Mouse (Mus musculus) heart, embryonic 11.5 days (tissue): ENCODE measurements around the gene Gm21985. TPM values are rescaled to one million over a fixed set of nuclear protein-coding genes. Genes with fewer than 3 reads are reported as not detected.
A peak's percentile ranks its signal among the peaks of the same experiment; 100 is the strongest.

Experiments used
- ATAC-seq: fragments of 200-750 bp; cut with Nextera tagmentation; replicated peaks from 2 replicates; pipeline ENCODE4 v1.8.0; 2017; ENCODE audit warnings: moderate library complexity; ENCODE audit not compliant: insufficient number of reproducible peaks, low FRiP score, low TSS enrichment
- H3K27ac ChIP-seq: fragments of 300-500 bp; sonication (generic); 2 replicates; pipeline ENCODE4 v1.5.1; 2014; ENCODE audit warnings: mild to moderate bottlenecking, low read depth, low read length
- H3K27me3 ChIP-seq: fragments of 300-500 bp; sonication (generic); 2 replicates; pipeline ENCODE4 v1.6.1; 2014; ENCODE audit warnings: mild to moderate bottlenecking, low read length, mixed read lengths; ENCODE audit not compliant: control insufficient read depth, insufficient read depth
- H3K36me3 ChIP-seq: fragments of 300-500 bp; sonication (generic); 2 replicates; pipeline ENCODE4 v1.6.1; 2014; ENCODE audit warnings: mild to moderate bottlenecking, low read length, moderate library complexity, mixed read lengths; ENCODE audit not compliant: control insufficient read depth, insufficient read depth
- H3K4me1 ChIP-seq: fragments of 300-500 bp; sonication (generic); 2 replicates; pipeline ENCODE4 v1.6.1; 2014; ENCODE audit warnings: low read length; ENCODE audit not compliant: control insufficient read depth, insufficient read depth
- H3K4me2 ChIP-seq: fragments of 300-500 bp; sonication (generic); 2 replicates; pipeline ENCODE4 v1.6.1; 2014; ENCODE audit warnings: mild to moderate bottlenecking, moderate library complexity
- H3K4me3 ChIP-seq: fragments of 300-500 bp; sonication (generic); 2 replicates; pipeline ENCODE4 v1.5.1; 2014; ENCODE audit warnings: low read depth, low read length
- H3K9ac ChIP-seq: fragments of 300-500 bp; sonication (generic); 2 replicates; pipeline ENCODE4 v1.6.1; 2014; ENCODE audit warnings: mild to moderate bottlenecking, low read depth, low read length, moderate library complexity
- H3K9me3 ChIP-seq: fragments of 300-500 bp; sonication (generic); replicated peaks from 2 replicates; pipeline ENCODE4 v1.6.1; 2016; ENCODE audit warnings: low read length; ENCODE audit not compliant: control insufficient read depth
- WGBS: fragments of 180-500 bp; shearing (Covaris S2); extraction: QIAGEN DNeasy Blood & Tissue Kit; methylation state at CpG from one replicate; pipeline ENCODE4 v1.1.7; 2014; ENCODE audit not compliant: insufficient replicate concordance; 5-methylcytosine and 5-hydroxymethylcytosine counted together
- polyA plus RNA-seq: library from polyadenylated mRNA; unstranded; fragments of >200 nt; fragmentation: Nextera tagmentation; extraction: Ambion mirVana; gene quantifications from 2 replicates; pipeline ENCODE4 v1.2.1, GENCODE M21; 2014

The Gm21985 gene
- polyA plus RNA-seq, 1 experiment from 2014 or later, result 0.06 TPM

- 1% methylated on average over 23 of the region's 28 CpGs for WGBS
- peak; percentile 37 for ATAC-seq
These were observed 26.0 kb upstream of the Gm21985 start for GRCm38 (mm10) chr2:112239935-112240721.

GRCm38 (mm10) chr2:112241787-112242186 lies 24.3 kb upstream of the Gm21985 start:
- no peak for ATAC-seq
- Histone ChIP-seq H3K9ac (no peak overlapping the region), H3K4me2 (no peak overlapping the region), H3K27me3 (no peaks in the 10 kb centered on the region), H3K36me3 (no peaks in the 10 kb centered on the region), H3K27ac (no peak overlapping the region), H3K4me3 (no peak overlapping the region), H3K9me3 (no peaks in the 10 kb centered on the region), H3K4me1 (0 out of 2 replicates have a peak, but pooled peaks cover 6% of the 10 kb centered on the region)
- 73% methylated on average over 14 of the region's 14 CpGs for WGBS

More at GRCm38 (mm10) chr2:112239935-112240721, 26.0 kb upstream of the Gm21985 start:
- Histone ChIP-seq H3K27ac (peak overlapping the region; percentile 89), H3K4me3 (peak overlapping the region; percentile 82), H3K4me2 (peak overlapping the region; percentile 96), H3K9ac (peak overlapping the region; percentile 87), H3K9me3 (no peaks in the 10 kb centered on the region), H3K36me3 (no peaks in the 10 kb centered on the region), H3K4me1 (0 out of 2 replicates have a peak, but pooled peaks cover 6% of the 10 kb centered on the region), H3K27me3 (no peaks in the 10 kb centered on the region)

DNA sequence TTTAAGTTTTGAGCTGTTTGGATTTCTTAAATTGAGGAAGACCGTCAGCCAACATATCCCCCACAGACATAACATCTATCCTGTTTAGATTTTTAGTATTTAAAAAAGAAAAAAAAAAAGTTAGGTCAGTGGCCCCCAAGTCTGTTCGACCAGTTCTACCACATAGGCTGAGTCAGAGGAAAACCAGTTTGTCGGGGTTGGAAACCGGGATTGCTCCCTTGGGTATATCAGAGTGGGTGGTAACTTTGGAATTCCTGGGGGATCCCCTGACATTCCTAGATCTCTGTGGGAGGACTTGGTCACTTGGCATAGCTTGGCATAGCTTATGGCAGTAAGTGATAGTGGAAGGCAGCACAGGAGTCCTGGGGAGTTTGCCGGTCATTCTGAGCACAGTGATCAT lies 20.8 kb upstream of the Gm21985 start:
- Histone ChIP-seq H3K27ac (no peak overlapping the region), H3K4me3 (no peak overlapping the region), H3K27me3 (no peaks in the 10 kb centered on the region), H3K4me1 (0 out of 2 replicates have a peak, but pooled peaks cover 6% of the 10 kb centered on the region), H3K4me2 (no peak overlapping the region), H3K36me3 (no peaks in the 10 kb centered on the region), H3K9me3 (no peaks in the 10 kb centered on the region), H3K9ac (no peak overlapping the region)
- WGBS, result 79% methylated on average over 5 of the region's 5 CpGs
- no peak for ATAC-seq

- H3K9me3 ChIP-seq, result no peaks in the 10 kb centered on the region
- H3K4me2 ChIP-seq, result no peak overlapping the region
- H3K36me3 ChIP-seq, result no peaks in the 10 kb centered on the region
- no peaks in the 10 kb centered on the region for H3K27me3 ChIP-seq
- H3K9ac ChIP-seq, result no peak overlapping the region
- no peak for ATAC-seq
- 86% methylated on average over 6 of the region's 6 CpGs for WGBS
- no peak overlapping the region for H3K4me3 ChIP-seq
- no peak overlapping the region for H3K27ac ChIP-seq
- no peaks in the 10 kb centered on the region for H3K4me1 ChIP-seq
These were observed 19.9 kb upstream of the Gm21985 start for GRCm38 (mm10) chr2:112246193-112246592.

GRCm38 (mm10) chr2:112247323-112247722 lies 18.8 kb upstream of the Gm21985 start:
- Histone ChIP-seq H3K9me3 (no peaks in the 10 kb centered on the region), H3K4me3 (no peak overlapping the region), H3K27me3 (no peaks in the 10 kb centered on the region), H3K36me3 (no peaks in the 10 kb centered on the region), H3K4me1 (no peaks in the 10 kb centered on the region), H3K4me2 (no peak overlapping the region), H3K27ac (no peak overlapping the region), H3K9ac (no peak overlapping the region)
- 76% methylated on average over 10 of the region's 10 CpGs for WGBS
- ATAC-seq, result no peak

DNA sequence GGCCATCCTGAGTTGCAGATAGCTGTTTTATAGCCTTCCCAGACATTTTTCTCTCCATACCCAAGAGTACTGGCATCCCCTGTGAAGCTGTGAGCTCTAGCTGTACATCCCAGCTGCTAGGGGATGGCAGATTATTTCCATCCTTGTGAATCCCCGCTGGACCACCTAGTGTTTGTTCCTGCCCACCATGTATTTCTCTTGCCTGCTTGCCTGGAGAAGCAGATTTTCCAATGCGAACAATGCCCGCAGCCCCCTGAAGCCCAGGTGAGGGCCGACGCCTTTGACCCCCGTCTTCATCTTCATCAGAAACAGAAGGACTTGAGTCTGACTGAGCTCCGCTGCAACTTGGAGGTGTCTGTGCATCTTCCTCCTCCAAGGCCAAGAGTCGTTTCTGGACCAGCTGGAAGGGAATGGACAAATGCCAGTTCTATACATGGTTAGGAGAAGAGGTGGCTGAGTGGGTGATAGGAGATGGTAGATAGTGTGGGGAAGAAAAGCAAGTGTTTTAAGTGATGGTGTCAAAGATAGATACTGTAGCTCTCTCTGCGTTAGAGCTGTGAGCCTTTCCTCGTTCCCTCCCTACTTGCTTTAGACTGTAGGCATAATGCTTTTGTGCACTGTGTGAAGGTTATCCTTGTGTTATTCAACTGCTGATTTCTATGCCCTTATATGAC lies 16.2 kb upstream of the Gm21985 start:
- Histone ChIP-seq H3K9me3 (no peaks in the 10 kb centered on the region), H3K4me3 (no peak overlapping the region), H3K27me3 (no peaks in the 10 kb centered on the region), H3K4me1 (no peaks in the 10 kb centered on the region), H3K9ac (no peak overlapping the region), H3K4me2 (no peak overlapping the region), H3K27ac (no peak overlapping the region), H3K36me3 (no peaks in the 10 kb centered on the region)
- no peak for ATAC-seq
- 80% methylated on average over 10 of the region's 10 CpGs for WGBS

DNA sequence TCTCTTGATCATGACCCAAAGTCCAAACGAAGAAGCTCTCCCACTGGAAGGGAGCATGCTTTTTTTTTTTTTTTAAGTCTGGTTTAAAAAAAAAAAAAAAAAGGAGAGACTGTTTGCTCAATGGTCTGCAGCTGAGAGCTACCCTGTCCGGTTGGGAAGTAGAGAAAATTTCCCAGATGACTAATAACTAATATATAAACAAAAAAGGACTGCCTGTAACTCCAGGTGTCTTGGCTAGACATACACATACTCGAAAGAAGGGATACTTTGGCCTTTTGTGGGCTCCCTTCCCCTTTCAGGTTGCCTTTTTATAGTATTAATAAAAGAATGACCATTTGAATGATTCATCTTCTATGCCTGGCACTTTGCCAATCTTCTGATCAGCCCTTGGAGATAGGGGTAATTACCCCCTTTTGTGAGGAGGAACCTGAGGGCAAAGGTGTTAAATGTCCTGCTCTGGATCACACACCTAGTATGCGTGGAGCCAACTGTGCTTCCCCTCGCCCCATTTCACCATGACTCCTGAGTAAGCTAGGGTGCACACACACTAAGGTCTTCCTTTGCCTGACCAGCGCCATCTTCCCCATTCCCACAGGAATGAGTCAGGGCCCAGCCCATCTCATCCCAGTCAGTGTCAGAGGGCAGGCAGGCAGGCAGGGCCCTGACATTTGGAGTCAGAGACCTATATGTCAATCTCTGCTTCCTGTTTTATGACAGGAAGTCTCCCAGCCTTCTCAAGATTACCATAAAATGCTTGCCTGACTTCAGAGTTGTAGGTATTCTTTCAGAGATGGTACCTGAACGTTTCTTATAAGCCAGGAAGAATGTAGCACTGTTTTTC lies 11.2 kb upstream of the Gm21985 start:
- Histone ChIP-seq H3K4me1 (no peaks in the 10 kb centered on the region), H3K9me3 (no peaks in the 10 kb centered on the region), H3K9ac (no peak overlapping the region), H3K27ac (no peak overlapping the region), H3K4me2 (no peak overlapping the region), H3K36me3 (no peaks in the 10 kb centered on the region), H3K4me3 (no peak overlapping the region), H3K27me3 (no peaks in the 10 kb centered on the region)
- no peak for ATAC-seq
- WGBS, result 75% methylated on average over 7 of the region's 7 CpGs

DNA sequence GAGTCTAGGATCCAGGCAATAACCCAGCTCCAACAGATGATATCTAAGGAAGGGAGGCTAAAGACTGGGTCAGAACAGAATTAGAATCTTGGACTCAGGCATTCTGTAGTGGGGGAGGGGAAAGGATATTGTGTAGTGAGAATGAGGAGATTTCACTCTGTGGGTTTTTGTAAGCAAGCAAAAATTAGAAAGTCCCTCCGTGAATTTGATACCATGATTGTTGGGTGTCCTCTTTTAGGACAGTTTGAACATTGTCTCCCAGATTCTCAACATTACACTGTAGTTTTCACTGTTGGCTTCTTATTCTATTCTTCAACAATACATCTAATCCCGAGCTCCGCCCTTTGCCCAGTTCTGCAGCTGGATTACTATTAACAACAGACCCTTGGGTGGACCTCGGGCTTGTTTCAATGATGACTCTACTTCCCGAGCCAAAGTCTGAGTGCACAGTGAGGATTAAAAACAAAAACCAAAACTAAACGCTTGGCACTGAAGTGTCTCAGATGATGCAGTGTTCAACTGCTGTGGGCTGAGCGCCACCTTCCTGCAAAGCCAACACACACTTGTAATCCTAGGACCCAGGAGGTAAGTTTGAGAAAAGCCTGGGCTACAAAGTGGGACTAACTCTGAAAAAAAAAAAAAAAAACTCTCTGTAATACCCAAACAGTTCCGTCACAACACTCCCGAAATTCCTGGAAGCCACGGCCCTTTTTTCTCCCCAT lies 6.7 kb upstream of the Gm21985 start, which contains the start of gene Nutm1:
Nutm1 (minus strand) TSS at position 51 of the 722 bp plus-strand sequence.
- Histone ChIP-seq H3K9me3 (no peaks in the 10 kb centered on the region), H3K4me3 (no peak within 1 kb of the TSS), H3K9ac (no peak within 1 kb of the TSS), H3K27ac (no peak within 1 kb of the TSS), H3K36me3 (no peaks in the 10 kb centered on the region), H3K4me1 (no peaks in the 10 kb centered on the region), H3K4me2 (no peak within 1 kb of the TSS), H3K27me3 (no peaks in the 10 kb centered on the region)
- ATAC-seq, result no peak
- 72% methylated on average over 10 of the region's 10 CpGs for WGBS
